Mouse (Mus musculus): ENCODE results near the gene Col25a1. TPM values are rescaled to one million over a fixed set of nuclear protein-coding genes. Genes with fewer than 3 reads are reported as not detected.

Col25a1 gene
- polyA plus RNA-seq, 1 experiment: 3.7 TPM

DNA sequence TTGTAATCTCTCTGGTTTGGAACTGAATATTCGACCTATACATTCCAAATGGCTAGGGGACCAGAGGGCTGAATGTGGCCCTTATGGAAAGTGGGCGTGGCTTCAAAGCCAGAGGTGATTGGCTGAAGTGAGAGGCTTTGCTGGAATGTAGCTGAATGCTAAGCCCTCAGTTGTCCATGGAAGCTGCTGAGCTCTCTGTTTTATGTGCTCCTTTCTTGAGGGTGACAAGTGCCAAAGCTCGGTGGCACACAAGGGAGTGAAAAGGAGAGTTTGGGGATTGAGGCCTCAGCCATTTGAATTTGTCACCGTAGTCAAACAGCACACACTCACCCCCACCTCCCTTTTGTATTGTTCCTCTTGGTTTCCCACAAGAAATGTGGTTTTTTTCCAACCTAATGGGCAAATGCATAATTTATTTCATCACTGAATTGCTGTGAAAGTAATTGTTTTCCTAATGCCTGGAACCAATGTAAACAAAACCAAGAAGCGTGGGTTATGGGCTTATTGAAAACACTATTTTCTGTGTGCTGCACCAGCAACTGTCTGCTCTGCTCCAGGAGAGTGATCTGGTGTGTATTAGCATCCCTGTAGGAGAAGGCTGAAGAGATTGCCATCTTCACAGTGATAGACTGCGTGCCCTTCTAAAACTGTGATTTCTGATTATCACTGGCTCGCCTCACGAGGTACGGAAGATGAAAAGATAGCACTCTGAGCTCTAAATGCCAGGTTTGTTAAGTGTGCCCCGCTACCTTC, 147.2 kb downstream of the Col25a1 start:
- Histone ChIP-seq H3K27me3 (ENCODE audit: control insufficient read depth, insufficient read depth, low read length) (no peaks in the 10 kb centered on the region; the same call in 1 of the 2 replicates), H3K4me1 (ENCODE audit: control insufficient read depth, insufficient read depth, low read length) (no peaks in the 10 kb centered on the region), H3K4me3 (replicated peaks; ENCODE audit: insufficient read depth, low read depth, low read length) (no peak overlapping the region), H3K27ac (ENCODE audit: insufficient read depth, low read length) (no peak overlapping the region)
- 74% methylated on average over 10 of the region's 10 CpGs for WGBS
- DNase-seq: no peak
- TF ChIP-seq POLR2A (IDR thresholded peaks at IDR 0.05; ENCODE audit: borderline replicate concordance, insufficient read depth, low read length) (no peak), CTCF (IDR thresholded peaks at IDR 0.05; ENCODE audit: borderline replicate concordance, insufficient read depth, low read depth, low read length) (no peak)

GRCm38 (mm10) chr3:130283011-130283760, 151.9 kb downstream of the Col25a1 start:
- 22% methylated on average over 11 of the region's 11 CpGs for WGBS
- no peak for DNase-seq
- Histone ChIP-seq H3K4me1 (ENCODE audit: control insufficient read depth, insufficient read depth, low read length) (no peaks in the 10 kb centered on the region), H3K27me3 (ENCODE audit: control insufficient read depth, insufficient read depth, low read length) (no peaks in the 10 kb centered on the region; the same call in 1 of the 2 replicates), H3K4me3 (replicated peaks; ENCODE audit: insufficient read depth, low read depth, low read length) (no peak overlapping the region), H3K27ac (ENCODE audit: insufficient read depth, low read length) (no peak overlapping the region)
- TF ChIP-seq POLR2A (IDR thresholded peaks at IDR 0.05; ENCODE audit: borderline replicate concordance, insufficient read depth, low read length) (no peak), CTCF (IDR thresholded peaks at IDR 0.05; ENCODE audit: borderline replicate concordance, insufficient read depth, low read depth, low read length) (no peak)

GRCm38 (mm10) chr3:130288102-130288501, 156.8 kb downstream of the Col25a1 start:
- 92% methylated on average over 2 of the region's 2 CpGs for WGBS
- no peak for DNase-seq
- Histone ChIP-seq H3K4me1 (ENCODE audit: control insufficient read depth, insufficient read depth, low read length) (0 out of 2 replicates have a peak, but pooled peaks cover 2% of the 10 kb centered on the region), H3K27me3 (ENCODE audit: control insufficient read depth, insufficient read depth, low read length) (no peaks in the 10 kb centered on the region; the same call in 1 of the 2 replicates), H3K4me3 (replicated peaks; ENCODE audit: insufficient read depth, low read depth, low read length) (no peak overlapping the region), H3K27ac (ENCODE audit: insufficient read depth, low read length) (no peak overlapping the region)
- no peak for TF ChIP-seq POLR2A (IDR thresholded peaks at IDR 0.05; ENCODE audit: borderline replicate concordance, insufficient read depth, low read length)
- TF ChIP-seq CTCF (IDR thresholded peaks at IDR 0.05; ENCODE audit: borderline replicate concordance, insufficient read depth, low read depth, low read length): no peak

DNA sequence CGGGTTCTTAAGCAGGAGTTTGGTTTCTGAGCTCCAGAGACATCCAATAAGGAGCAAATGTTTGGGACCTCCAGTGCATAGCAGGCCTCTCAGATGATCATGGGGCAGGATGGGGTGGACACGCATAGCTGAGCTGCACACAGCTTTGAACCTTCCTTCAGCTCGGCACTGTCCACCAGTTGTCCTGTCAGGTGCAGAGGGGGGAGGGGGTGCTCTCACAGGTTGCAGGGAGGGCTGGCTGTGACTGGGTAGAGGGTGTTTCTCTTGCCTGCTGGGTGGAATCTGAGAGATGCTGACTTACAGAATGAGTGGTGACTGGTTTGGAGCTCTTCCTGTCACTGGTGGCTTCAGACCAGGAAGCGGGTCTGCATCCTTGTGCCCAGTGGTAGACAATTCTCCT, 157.5 kb downstream of the Col25a1 start:
- 79% methylated on average over 4 of the region's 4 CpGs for WGBS
- Histone ChIP-seq H3K27ac (ENCODE audit: insufficient read depth, low read length) (no peak overlapping the region), H3K27me3 (ENCODE audit: control insufficient read depth, insufficient read depth, low read length) (no peaks in the 10 kb centered on the region; the same call in 1 of the 2 replicates), H3K4me1 (ENCODE audit: control insufficient read depth, insufficient read depth, low read length) (0 out of 2 replicates have a peak, but pooled peaks cover 2% of the 10 kb centered on the region), H3K4me3 (replicated peaks; ENCODE audit: insufficient read depth, low read depth, low read length) (no peak overlapping the region)
- no peak for DNase-seq
- TF ChIP-seq CTCF (IDR thresholded peaks at IDR 0.05; ENCODE audit: borderline replicate concordance, insufficient read depth, low read depth, low read length): no peak

GRCm38 (mm10) chr3:130289220-130289619, 157.9 kb downstream of the Col25a1 start:
- no peak for DNase-seq
- WGBS: 88% methylated on average over 3 of the region's 3 CpGs
- Histone ChIP-seq H3K4me1 (ENCODE audit: control insufficient read depth, insufficient read depth, low read length) (0 out of 2 replicates have a peak, but pooled peaks cover 2% of the 10 kb centered on the region), H3K27ac (ENCODE audit: insufficient read depth, low read length) (no peak overlapping the region), H3K27me3 (ENCODE audit: control insufficient read depth, insufficient read depth, low read length) (no peaks in the 10 kb centered on the region; the same call in 1 of the 2 replicates), H3K4me3 (replicated peaks; ENCODE audit: insufficient read depth, low read depth, low read length) (no peak overlapping the region)
- no peak for TF ChIP-seq POLR2A (IDR thresholded peaks at IDR 0.05; ENCODE audit: borderline replicate concordance, insufficient read depth, low read length)
- no peak for TF ChIP-seq CTCF (IDR thresholded peaks at IDR 0.05; ENCODE audit: borderline replicate concordance, insufficient read depth, low read depth, low read length)

DNA sequence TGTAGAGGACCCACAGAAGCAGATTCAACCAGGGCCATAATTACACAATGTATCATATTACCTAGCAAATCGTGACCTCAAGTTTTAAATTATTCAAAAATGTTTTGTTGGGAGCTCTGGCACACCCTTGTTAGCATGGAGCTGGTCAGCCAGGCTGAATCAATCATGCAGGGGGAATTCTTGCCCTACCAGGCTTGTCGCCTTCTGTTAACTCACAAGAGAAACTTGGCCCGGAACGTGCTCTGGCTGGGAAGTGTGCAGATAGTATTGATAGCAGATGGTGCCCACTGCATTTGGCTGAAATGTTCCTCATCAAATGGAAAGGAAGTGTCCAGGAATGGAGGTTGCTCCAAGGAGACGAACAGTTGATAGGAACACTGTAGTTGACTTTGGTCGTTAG, 158.9 kb downstream of the Col25a1 start:
- Histone ChIP-seq H3K4me1 (ENCODE audit: control insufficient read depth, insufficient read depth, low read length) (0 out of 2 replicates have a peak, but pooled peaks cover 2% of the 10 kb centered on the region), H3K27me3 (ENCODE audit: control insufficient read depth, insufficient read depth, low read length) (no peaks in the 10 kb centered on the region), H3K4me3 (replicated peaks; ENCODE audit: insufficient read depth, low read depth, low read length) (no peak overlapping the region), H3K27ac (ENCODE audit: insufficient read depth, low read length) (no peak overlapping the region)
- DNase-seq: peak in 1 of 2 experiments; percentile 33
- no peak for TF ChIP-seq CTCF (IDR thresholded peaks at IDR 0.05; ENCODE audit: borderline replicate concordance, insufficient read depth, low read depth, low read length)
- TF ChIP-seq POLR2A (IDR thresholded peaks at IDR 0.05; ENCODE audit: borderline replicate concordance, insufficient read depth, low read length): no peak
- WGBS: 10% methylated on average over 6 of the region's 6 CpGs

DNA sequence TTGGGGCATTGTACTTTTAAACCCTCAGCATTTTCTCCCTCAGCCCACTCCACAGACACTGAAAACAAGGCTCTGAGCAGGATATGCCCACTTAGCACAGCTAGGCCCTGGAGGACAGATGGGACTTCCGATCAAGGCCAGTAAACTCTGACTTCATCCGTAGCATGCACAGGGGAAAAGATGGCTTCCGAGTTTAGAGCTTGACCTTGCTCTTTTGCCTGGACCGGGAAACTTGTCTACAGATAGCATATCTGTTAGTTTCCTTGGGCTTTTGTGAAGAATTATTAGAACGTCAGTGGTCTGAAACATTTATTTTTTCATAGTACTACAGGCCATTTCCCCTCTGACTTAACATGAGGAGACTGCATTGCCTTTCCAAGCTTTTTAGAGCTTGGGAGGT, 159.4 kb downstream of the Col25a1 start:
- Histone ChIP-seq H3K4me3 (replicated peaks; ENCODE audit: insufficient read depth, low read depth, low read length) (no peak overlapping the region), H3K27me3 (ENCODE audit: control insufficient read depth, insufficient read depth, low read length) (no peaks in the 10 kb centered on the region), H3K4me1 (ENCODE audit: control insufficient read depth, insufficient read depth, low read length) (0 out of 2 replicates have a peak, but pooled peaks cover 2% of the 10 kb centered on the region), H3K27ac (ENCODE audit: insufficient read depth, low read length) (no peak overlapping the region)
- 71% methylated on average over 5 of the region's 5 CpGs for WGBS
- DNase-seq: no peak
- TF ChIP-seq POLR2A (IDR thresholded peaks at IDR 0.05; ENCODE audit: borderline replicate concordance, insufficient read depth, low read length) (no peak), CTCF (IDR thresholded peaks at IDR 0.05; ENCODE audit: borderline replicate concordance, insufficient read depth, low read depth, low read length) (no peak)
